In the genomic region with DNA sequence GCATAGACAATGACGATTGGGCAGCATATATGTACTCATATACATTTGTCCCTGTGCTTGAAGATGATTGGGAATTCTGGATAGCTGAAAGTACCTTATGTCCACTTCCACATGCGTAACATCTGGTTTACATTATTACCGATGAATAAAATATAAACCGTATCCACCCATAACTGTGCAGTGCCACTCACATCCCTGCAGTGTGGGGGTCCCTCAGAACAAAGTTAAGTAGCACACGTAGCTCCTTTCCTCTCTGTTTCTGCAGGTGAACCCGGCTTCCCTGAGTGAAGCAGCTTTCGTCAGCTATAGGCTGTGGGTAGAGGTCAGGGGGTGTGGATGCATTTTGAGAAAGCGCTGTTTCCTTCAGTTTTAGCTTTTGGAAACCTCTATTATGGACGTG, we compare ENCODE assay signal across 27 mouse cellular contexts.
DNase-seq lines count a peak whose midpoint lies in the region; ATAC-seq lines count a peak whose summit lies in the region.
"Had no signal": no experiment of that assay in that cellular context is flagged by ENCODE, and none has a peak within 500 bp of the region (broad histone marks: within the 10 kb centered on the region; RNA-seq: fewer than 3 reads in every experiment).

No protein-coding gene starts in this region.

- H3K36me3 ChIP-seq in embryonic facial prominence, embryonic 11.5 days (replicated peaks; ENCODE audit: control insufficient read depth, insufficient read depth, low read depth, low read length): no peaks in the 10 kb centered on the region
- H3K36me3 ChIP-seq in embryonic facial prominence, embryonic 10.5 days (replicated peaks): peaks cover 4% of the 10 kb centered on the region
- H3K36me3 ChIP-seq in limb, embryonic 12.5 days: no peaks in the 10 kb centered on the region
- H3K36me3 ChIP-seq: embryonic facial prominence, embryonic 13.5 days; embryonic facial prominence, embryonic 15.5 days; forebrain, embryonic 12.5 days had no signal

- ATAC-seq in embryonic facial prominence, embryonic 11.5 days (replicated peaks; ENCODE audit: insufficient number of reproducible peaks, low FRiP score, low TSS enrichment, low read depth): peak; percentile 59; the same call in 1 of the 2 replicates
- no peak for ATAC-seq in limb, embryonic 12.5 days (ENCODE audit: insufficient number of reproducible peaks, insufficient read depth, low FRiP score, low TSS enrichment, low read depth)
- ATAC-seq: activated CD4-positive, CD25-positive, alpha-beta regulatory T cell, adult 4 months; CD4-positive, CD25-positive, alpha-beta regulatory T cell, adult 4 months; forebrain, embryonic 14.5 days; forebrain, embryonic 16.5 days; Patski had no signal

- no peaks in the 10 kb centered on the region for H3K9me3 ChIP-seq in embryonic facial prominence, embryonic 11.5 days (replicated peaks; ENCODE audit: control insufficient read depth, low read length)
- H3K9me3 ChIP-seq in embryonic facial prominence, embryonic 10.5 days: peaks cover 5% of the 10 kb centered on the region
- H3K9me3 ChIP-seq in limb, embryonic 12.5 days: peaks cover 5% of the 10 kb centered on the region; the same call in 1 of the 2 replicates
- H3K9me3 ChIP-seq: embryonic facial prominence, embryonic 15.5 days had no signal

- no peak overlapping the region for H3K4me2 ChIP-seq in embryonic facial prominence, embryonic 11.5 days (ENCODE audit: low read depth, low read length)
- no peak overlapping the region for H3K4me2 ChIP-seq in limb, embryonic 12.5 days
- H3K4me2 ChIP-seq: embryonic facial prominence, embryonic 13.5 days; embryonic facial prominence, embryonic 15.5 days; forebrain, embryonic 12.5 days had no signal

- H3K27me3 ChIP-seq in embryonic facial prominence, embryonic 11.5 days (ENCODE audit: control insufficient read depth, insufficient read depth, low read length): no peaks in the 10 kb centered on the region
- H3K27me3 ChIP-seq in embryonic facial prominence, embryonic 10.5 days (replicated peaks; ENCODE audit: low read depth, poor library complexity, severe bottlenecking): no peaks in the 10 kb centered on the region
- no peaks in the 10 kb centered on the region for H3K27me3 ChIP-seq in limb, embryonic 12.5 days
- H3K27me3 ChIP-seq: CH12.LX; embryonic facial prominence, embryonic 13.5 days; embryonic facial prominence, embryonic 15.5 days; forebrain, embryonic 12.5 days; Patski had no signal

- no peak overlapping the region for H3K9ac ChIP-seq in embryonic facial prominence, embryonic 11.5 days (replicated peaks; ENCODE audit: low read length)
- no peak overlapping the region for H3K9ac ChIP-seq in limb, embryonic 12.5 days (replicated peaks)
- H3K9ac ChIP-seq: embryonic facial prominence, embryonic 13.5 days; embryonic facial prominence, embryonic 15.5 days; forebrain, embryonic 12.5 days had no signal

- DNase-seq in embryonic facial prominence, embryonic 11.5 days (ENCODE audit: low spot score): peak; percentile 29
- no peak for DNase-seq in embryonic facial prominence, embryonic 10.5 days (ENCODE audit: low spot score)
- peak; percentile 36 for DNase-seq in heart, adult 11 months
- no peak for DNase-seq in heart, adult 8-10 months (ENCODE audit: low spot score)
- no peak for DNase-seq in spleen, postnatal 10 days (ENCODE audit: low spot score in 2 of 2)
- DNase-seq in layer of hippocampus, postnatal 10 days (ENCODE audit: low spot score in 2 of 2): no peak
- DNase-seq: adrenal gland, adult 8-10 months; adrenal gland, postnatal 14 days; adrenal gland, postnatal 36 days; B cell, adult 2 months; cerebellum, adult 11-12 months; cerebellum, adult 2 months; cerebellum, adult 9-10 months; cerebellum, postnatal 10 days; cerebellum, postnatal 25 days had no signal

- no peak overlapping the region for H3K27ac ChIP-seq in embryonic facial prominence, embryonic 11.5 days (replicated peaks; ENCODE audit: low read depth, low read length)
- H3K27ac ChIP-seq in embryonic facial prominence, embryonic 10.5 days (replicated peaks): no peak overlapping the region
- peak overlapping the region; percentile 41 for H3K27ac ChIP-seq in limb, embryonic 12.5 days
- H3K27ac ChIP-seq: embryonic facial prominence, embryonic 13.5 days; embryonic facial prominence, embryonic 15.5 days; forebrain, embryonic 10.5 days; forebrain, embryonic 12.5 days had no signal

- no peaks in the 10 kb centered on the region for H3K4me1 ChIP-seq in embryonic facial prominence, embryonic 11.5 days (ENCODE audit: control insufficient read depth, insufficient read depth, low read length)
- H3K4me1 ChIP-seq in embryonic facial prominence, embryonic 10.5 days: peaks cover 9% of the 10 kb centered on the region; the same call in 1 of the 2 replicates
- H3K4me1 ChIP-seq in limb, embryonic 12.5 days (replicated peaks): peaks cover 19% of the 10 kb centered on the region
- H3K4me1 ChIP-seq: forebrain, embryonic 10.5 days had no signal

- no peak overlapping the region for H3K4me3 ChIP-seq in embryonic facial prominence, embryonic 11.5 days (ENCODE audit: low read depth, low read length)
- no peak overlapping the region for H3K4me3 ChIP-seq in embryonic facial prominence, embryonic 10.5 days
- no peak overlapping the region for H3K4me3 ChIP-seq in limb, embryonic 12.5 days (replicated peaks)
- H3K4me3 ChIP-seq: embryonic facial prominence, embryonic 13.5 days; embryonic facial prominence, embryonic 15.5 days; erythroblast, embryonic 14.5 days; forebrain, embryonic 10.5 days; forebrain, embryonic 12.5 days had no signal

- 66% methylated on average over 9 of the region's 9 CpGs for WGBS in embryonic facial prominence, embryonic 11.5 days
- 82% methylated on average over 9 of the region's 9 CpGs for WGBS in embryonic facial prominence, embryonic 10.5 days
- WGBS in limb, embryonic 12.5 days: 56% methylated on average over 9 of the region's 9 CpGs

Comparison
In these comparisons a context has a peak if more than half of its experiments do, and no peak if none do; other contexts are left out.
1. DNase-seq: peak in embryonic facial prominence, embryonic 11.5 days (single experiment) and heart, adult 11 months (single experiment); none in embryonic facial prominence, embryonic 10.5 days (single experiment), heart, adult 8-10 months (single experiment), spleen, postnatal 10 days (0 of 2) and layer of hippocampus, postnatal 10 days (0 of 2).